Mouse (Mus musculus) C2C12 (cell line): ENCODE measurements around the gene Prrc2a. TPM values are rescaled to one million over a fixed set of nuclear protein-coding genes. Genes with fewer than 3 reads are reported as not detected.

ENCODE experiments used
- H3K27me3 ChIP-seq: one replicate; pipeline ENCODE4 v1.6.1; 2011; ENCODE audit not compliant: control insufficient read depth, insufficient read depth, insufficient read length
- H3K36me3 ChIP-seq: one replicate; pipeline ENCODE4 v1.6.1; 2011; ENCODE audit not compliant: control insufficient read depth, insufficient read depth
- H3K4me3 ChIP-seq: one replicate; pipeline ENCODE4 v1.5.1; 2011; ENCODE audit warnings: mild to moderate bottlenecking, control low read depth; ENCODE audit not compliant: poor library complexity, insufficient read depth, severe bottlenecking
- H3K79me2 ChIP-seq: one replicate; pipeline ENCODE4 v1.6.1; 2011; ENCODE audit not compliant: control insufficient read depth, insufficient read depth
- H3K79me3 ChIP-seq: one replicate; pipeline ENCODE4 v1.6.1; 2011; ENCODE audit warnings: low read depth, control low read depth
- H3ac ChIP-seq: one replicate; pipeline ENCODE3; 2011; ENCODE audit warnings: low read depth; ENCODE audit not compliant: control insufficient read depth, insufficient read length
- CEBPB ChIP-seq: IDR thresholded peaks from one replicate; pipeline ENCODE4 v1.6.1; 2011; ENCODE audit warnings: low read depth, mild to moderate bottlenecking, control low read depth, moderate library complexity
- CTCF ChIP-seq: IDR thresholded peaks from one replicate; pipeline ENCODE4 v1.5.1; 2011; ENCODE audit not compliant: control insufficient read depth, insufficient read depth, insufficient read length
- FOSL1 ChIP-seq: IDR thresholded peaks from one replicate; pipeline ENCODE4 v1.8.0; 2011; ENCODE audit warnings: mild to moderate bottlenecking, low read length; ENCODE audit not compliant: poor library complexity, insufficient read depth, severe bottlenecking
- MAX ChIP-seq: IDR thresholded peaks from one replicate; pipeline ENCODE4 v1.6.1; 2011; ENCODE audit warnings: mild to moderate bottlenecking, control low read depth
- MYOD1 ChIP-seq: IDR thresholded peaks from one replicate; pipeline ENCODE4 v1.6.1; 2011; ENCODE audit warnings: low read depth; ENCODE audit not compliant: control insufficient read depth, insufficient read length
- MYOG ChIP-seq: IDR thresholded peaks from one replicate; pipeline ENCODE4 v1.6.1; 2011; ENCODE audit not compliant: control insufficient read depth, insufficient read length; ENCODE audit errors: extremely low read depth
- USF1 ChIP-seq: IDR thresholded peaks from one replicate; pipeline ENCODE4 v1.6.1; 2011; ENCODE audit warnings: low read depth, mild to moderate bottlenecking, control low read depth, moderate library complexity
- polyA plus RNA-seq: library from polyadenylated mRNA; unstranded; fragments of >200 nt; fragmentation: generic; extraction: Trizol; gene quantifications from one replicate; pipeline ENCODE4 v1.2.1, GENCODE M21; 2012; ENCODE audit warnings: missing spikeins

Prrc2a gene
- polyA plus RNA-seq, 1 experiment, result 183 TPM

GRCm38 (mm10) chr17:35166352-35167035 is 1.8 kb upstream of the Prrc2a start:
- TF ChIP-seq CTCF, result peak; percentile 2
- TF ChIP-seq FOSL1, result no peak
- no peak for TF ChIP-seq USF1
- TF ChIP-seq MYOD1, result no peak
- TF ChIP-seq MYOG, result no peak
- no peaks in the 10 kb centered on the region for H3K27me3 ChIP-seq
- H3K79me2 ChIP-seq, result peaks cover 45% of the 10 kb centered on the region
- peak overlapping the region; percentile 35 for H3K4me3 ChIP-seq
- H3K36me3 ChIP-seq, result peaks cover 18% of the 10 kb centered on the region
- no peak overlapping the region for H3ac ChIP-seq
- H3K79me3 ChIP-seq, result peaks cover 29% of the 10 kb centered on the region

- H3K79me2 ChIP-seq, result peaks cover 54% of the 10 kb centered on the region
- no peaks in the 10 kb centered on the region for H3K27me3 ChIP-seq
- H3K36me3 ChIP-seq, result peaks cover 27% of the 10 kb centered on the region
- peak overlapping the region; percentile 45 for H3ac ChIP-seq
- TF ChIP-seq USF1 (no peak), MYOD1 (no peak), CEBPB (no peak), CTCF (no peak), MYOG (no peak), MAX (no peak), FOSL1 (no peak)
- H3K79me3 ChIP-seq, result peaks cover 37% of the 10 kb centered on the region
- H3K4me3 ChIP-seq, result peak overlapping the region; percentile 35
Observed at GRCm38 (mm10) chr17:35165451-35166155, 906 bp upstream of the Prrc2a start.

DNA sequence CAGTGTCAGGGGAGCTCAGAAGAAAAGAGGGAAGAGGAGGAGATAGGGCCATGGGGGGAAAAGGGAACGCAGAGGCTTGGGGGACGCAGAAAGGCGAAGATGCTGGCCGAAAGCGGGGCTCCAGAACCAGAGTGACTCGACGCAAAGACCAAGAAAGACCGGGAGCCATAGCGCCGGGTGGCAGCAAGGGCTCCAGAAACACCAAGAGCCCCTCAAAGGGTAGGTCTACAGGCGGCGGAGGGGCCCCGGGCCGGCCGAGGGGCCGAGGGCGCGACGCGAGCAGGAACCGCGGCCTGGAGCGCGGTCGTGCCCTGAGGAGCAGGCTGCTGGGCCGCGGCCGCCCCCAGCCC is 504 bp downstream of the Prrc2a start:
- TF ChIP-seq MYOD1 (no peak), FOSL1 (no peak)
- peak overlapping the region; percentile 96 for H3K4me3 ChIP-seq
- H3K36me3 ChIP-seq, result peaks cover 41% of the 10 kb centered on the region
- H3K79me2 ChIP-seq, result peaks cover 68% of the 10 kb centered on the region
- peak overlapping the region; percentile 100 for H3ac ChIP-seq
- peaks cover 51% of the 10 kb centered on the region for H3K79me3 ChIP-seq
- no peaks in the 10 kb centered on the region for H3K27me3 ChIP-seq

- TF ChIP-seq USF1 (no peak), MAX (no peak), CEBPB (no peak), MYOG (no peak), FOSL1 (no peak), CTCF (no peak), MYOD1 (no peak)
Observed at GRCm38 (mm10) chr17:35163326-35164081, 1.2 kb downstream of the Prrc2a start.

DNA sequence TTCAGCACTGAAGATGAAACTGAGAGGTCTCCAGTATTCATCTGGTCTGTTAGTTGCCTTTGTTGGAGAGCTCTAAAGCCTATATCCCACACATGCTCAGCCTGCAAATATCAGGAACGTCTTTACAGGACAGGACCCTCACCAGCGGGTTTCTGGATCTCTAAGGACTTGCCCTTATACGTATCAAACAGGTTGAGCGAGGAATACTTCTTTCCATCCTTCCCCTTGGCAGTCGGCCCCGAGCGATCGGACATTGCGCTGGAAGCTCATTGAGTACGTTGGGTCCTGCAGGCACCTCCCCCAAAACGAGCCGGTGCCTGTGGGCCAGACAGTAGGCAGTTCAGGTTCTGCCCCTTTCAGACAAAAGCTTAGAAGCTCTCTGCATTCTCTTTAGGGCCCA is 2.0 kb downstream of the Prrc2a start:
- H3K36me3 ChIP-seq, result peaks cover 55% of the 10 kb centered on the region
- no peaks in the 10 kb centered on the region for H3K27me3 ChIP-seq
- H3K79me2 ChIP-seq, result peaks cover 83% of the 10 kb centered on the region
- H3K4me3 ChIP-seq, result peak overlapping the region; percentile 96
- H3ac ChIP-seq, result peak overlapping the region; percentile 62
- peaks cover 54% of the 10 kb centered on the region for H3K79me3 ChIP-seq
- TF ChIP-seq FOSL1, result no peak
- no peak for TF ChIP-seq MAX
- TF ChIP-seq MYOG, result no peak
- TF ChIP-seq CEBPB, result no peak
- no peak for TF ChIP-seq USF1
- TF ChIP-seq CTCF, result no peak
- TF ChIP-seq MYOD1, result no peak

More at GRCm38 (mm10) chr17:35163326-35164081, 1.2 kb downstream of the Prrc2a start:
- Histone ChIP-seq H3K79me2 (peaks cover 75% of the 10 kb centered on the region), H3K4me3 (peak overlapping the region; percentile 96), H3K36me3 (peaks cover 48% of the 10 kb centered on the region), H3K27me3 (no peaks in the 10 kb centered on the region), H3K79me3 (peaks cover 54% of the 10 kb centered on the region), H3ac (peak overlapping the region; percentile 100)

GRCm38 (mm10) chr17:35162121-35162520 is 2.6 kb downstream of the Prrc2a start:
- Histone ChIP-seq H3K79me3 (peaks cover 60% of the 10 kb centered on the region), H3ac (no peak overlapping the region), H3K4me3 (no peak overlapping the region), H3K79me2 (peaks cover 89% of the 10 kb centered on the region), H3K27me3 (no peaks in the 10 kb centered on the region), H3K36me3 (peaks cover 61% of the 10 kb centered on the region)
- TF ChIP-seq FOSL1, result no peak
- no peak for TF ChIP-seq CEBPB
- TF ChIP-seq MYOG, result no peak
- no peak for TF ChIP-seq MAX
- no peak for TF ChIP-seq CTCF
- TF ChIP-seq MYOD1, result no peak
- no peak for TF ChIP-seq USF1
